Mouse (Mus musculus) thymus, postnatal 36 days (tissue): Measurements from ENCODE around the gene Echdc3.

Experiments
- DNase-seq, 2 experiments: peaks; one replicate each; pipeline ENCODE4 v3.0.0; 2022; ENCODE audit warnings: mixed read lengths in 2 of 2

The Echdc3 gene

DNA sequence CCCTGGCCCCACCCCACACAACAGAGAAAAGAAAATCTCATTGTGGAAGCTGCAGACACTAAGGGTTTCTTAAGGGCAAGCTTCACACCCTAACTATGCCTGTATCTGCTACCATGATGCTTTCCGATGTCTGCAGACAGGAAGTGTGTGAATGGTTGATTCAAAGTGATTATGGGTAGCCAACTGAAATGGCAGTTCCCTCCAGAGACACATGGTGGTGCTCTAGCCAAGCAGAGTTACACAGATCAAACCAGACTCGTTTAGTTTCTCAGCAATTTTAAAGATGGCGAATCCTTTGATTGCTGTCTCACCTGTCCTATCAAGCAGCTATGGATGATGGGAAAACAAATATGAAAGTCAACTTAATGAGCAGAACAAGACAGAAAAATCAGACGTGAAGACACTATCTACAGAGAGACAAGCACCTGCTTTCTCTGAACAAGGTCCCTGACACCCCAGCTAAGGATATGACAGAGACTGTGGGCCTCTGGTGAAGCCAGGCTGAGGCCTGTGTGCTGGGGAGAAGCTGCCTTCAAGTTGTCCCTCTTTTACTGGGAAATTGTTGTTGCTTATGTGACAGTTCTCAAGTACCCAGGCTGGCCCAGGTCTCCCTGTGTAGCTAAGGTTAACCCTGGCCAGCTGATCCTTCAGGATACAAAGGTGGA, 7.4 kb upstream of the Echdc3 start:
- DNase-seq = peak; percentile 70 to 79

DNA sequence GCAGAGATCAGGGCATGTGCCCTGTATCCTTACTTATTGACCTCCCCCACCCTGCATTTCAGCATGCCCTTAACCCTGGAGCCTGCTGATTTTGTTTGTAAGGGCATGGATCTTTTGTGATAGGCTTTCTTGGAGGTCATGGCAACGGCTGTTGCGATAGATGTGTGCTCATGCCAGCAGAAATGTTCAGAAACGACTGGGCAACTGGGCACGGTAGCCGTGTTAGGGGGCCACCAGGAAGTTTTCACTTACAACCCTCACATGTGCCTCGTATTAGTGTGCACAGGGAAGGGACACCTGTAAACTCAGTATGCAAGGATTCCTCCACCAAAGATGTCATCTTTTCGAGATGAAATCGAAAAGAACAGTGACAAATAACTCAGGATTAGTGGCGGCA, 508 bp downstream of the Echdc3 start:
- DNase-seq = no peak

DNA sequence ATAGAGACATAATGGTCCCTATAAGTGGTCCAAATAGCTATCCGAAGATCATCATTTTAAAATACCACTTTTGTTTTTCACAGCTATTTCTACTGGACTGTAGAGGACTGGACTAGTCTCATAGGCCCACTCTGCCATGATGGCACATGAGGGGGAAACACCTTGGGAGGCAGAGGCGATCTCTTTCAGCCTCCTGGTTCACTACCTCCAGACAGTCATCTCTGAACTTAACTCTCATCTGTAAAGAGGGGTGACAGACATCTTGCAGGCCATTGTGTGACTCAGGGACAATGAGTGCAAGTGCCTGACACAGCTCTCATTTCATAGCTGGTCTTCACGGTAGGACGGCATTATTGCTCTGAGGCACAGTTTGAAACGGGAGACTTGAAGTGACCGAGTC, 2.0 kb downstream of the Echdc3 start:
- no peak for DNase-seq

DNA sequence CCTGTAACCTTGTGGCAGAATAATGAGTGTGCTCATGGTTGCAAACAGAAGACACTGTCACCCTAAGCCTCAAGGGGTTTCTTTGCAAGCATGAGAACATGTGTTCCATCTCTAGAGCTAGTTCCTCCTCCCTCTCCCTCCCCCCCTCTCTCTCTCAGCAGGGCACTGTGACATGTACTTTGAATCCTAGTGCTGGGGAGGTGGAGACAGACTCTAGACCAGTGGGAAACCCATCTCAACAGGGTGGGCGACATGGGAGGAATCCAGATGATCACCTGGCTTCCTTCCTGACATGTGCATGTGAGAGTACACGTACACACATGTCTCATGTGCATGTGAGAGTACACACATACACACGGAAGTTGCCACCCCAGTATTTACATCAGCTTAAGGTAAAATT, 3.1 kb downstream of the Echdc3 start:
- no peak for DNase-seq

DNA sequence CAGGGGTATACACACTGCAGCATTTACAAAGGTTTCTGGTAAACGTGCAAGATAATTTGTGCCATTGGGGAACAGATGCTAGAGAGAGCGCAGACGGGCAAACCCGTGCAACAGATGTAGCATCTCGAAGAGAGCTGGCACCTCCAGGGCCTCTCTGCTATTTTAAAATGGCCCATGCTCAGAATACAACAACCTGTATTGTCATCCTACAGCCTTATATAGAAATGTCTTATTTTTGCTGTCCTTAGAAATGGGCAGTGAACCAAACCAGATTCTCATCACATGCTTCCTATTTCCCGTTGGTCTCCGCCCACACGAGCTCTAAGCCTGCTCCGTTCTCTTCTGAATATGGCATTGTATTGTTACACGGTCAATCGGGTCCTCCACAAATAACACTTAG, 3.7 kb downstream of the Echdc3 start:
- DNase-seq = no peak

DNA sequence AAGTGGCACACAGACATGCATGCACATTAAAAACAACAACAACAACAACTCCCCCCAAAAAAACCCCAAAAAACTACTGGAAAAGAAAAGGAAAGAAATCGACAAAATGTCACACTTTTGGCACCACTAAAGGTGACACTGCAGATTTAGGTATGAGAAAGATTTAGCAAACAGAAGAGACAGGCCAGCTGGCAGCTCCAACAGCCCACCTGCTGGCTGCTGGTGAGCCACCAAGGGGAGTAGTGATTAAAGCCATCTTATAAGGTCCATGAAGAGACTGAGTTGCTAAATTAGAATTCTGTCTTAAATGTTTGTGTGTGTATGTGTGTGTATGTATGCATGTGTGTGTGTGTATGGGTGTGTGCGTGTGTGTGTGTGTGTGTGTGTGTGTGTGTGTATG, 5.1 kb downstream of the Echdc3 start:
- DNase-seq = no peak

DNA sequence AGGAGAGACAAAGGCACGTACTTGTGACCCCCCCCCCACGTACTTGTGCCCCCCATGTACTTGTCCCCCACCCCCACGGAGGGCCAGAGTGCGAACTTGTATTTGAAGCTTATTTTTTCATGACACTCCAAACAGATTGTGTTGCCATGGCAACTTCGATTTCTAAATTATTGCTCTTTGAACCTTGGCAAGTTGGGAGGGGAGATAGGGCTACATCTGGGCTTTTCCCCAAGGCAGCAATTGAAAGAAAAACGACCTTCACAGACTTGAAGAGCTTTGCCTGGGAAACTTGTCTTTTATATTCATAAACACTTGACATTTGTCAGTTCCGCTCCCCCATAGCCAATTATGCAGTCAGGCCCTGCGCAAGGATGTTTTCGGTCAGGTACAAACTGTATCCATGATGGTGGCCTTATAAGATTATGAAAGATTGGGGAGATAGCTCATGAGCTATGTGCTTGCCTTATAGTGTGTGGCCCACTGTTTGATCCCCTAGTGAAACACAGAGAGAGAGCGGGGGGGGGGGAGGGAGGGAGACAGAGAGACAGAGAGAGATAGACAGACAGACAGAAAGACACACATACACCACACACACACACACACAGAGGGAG, 16.4 kb downstream of the Echdc3 start:
- DNase-seq = no peak

DNA sequence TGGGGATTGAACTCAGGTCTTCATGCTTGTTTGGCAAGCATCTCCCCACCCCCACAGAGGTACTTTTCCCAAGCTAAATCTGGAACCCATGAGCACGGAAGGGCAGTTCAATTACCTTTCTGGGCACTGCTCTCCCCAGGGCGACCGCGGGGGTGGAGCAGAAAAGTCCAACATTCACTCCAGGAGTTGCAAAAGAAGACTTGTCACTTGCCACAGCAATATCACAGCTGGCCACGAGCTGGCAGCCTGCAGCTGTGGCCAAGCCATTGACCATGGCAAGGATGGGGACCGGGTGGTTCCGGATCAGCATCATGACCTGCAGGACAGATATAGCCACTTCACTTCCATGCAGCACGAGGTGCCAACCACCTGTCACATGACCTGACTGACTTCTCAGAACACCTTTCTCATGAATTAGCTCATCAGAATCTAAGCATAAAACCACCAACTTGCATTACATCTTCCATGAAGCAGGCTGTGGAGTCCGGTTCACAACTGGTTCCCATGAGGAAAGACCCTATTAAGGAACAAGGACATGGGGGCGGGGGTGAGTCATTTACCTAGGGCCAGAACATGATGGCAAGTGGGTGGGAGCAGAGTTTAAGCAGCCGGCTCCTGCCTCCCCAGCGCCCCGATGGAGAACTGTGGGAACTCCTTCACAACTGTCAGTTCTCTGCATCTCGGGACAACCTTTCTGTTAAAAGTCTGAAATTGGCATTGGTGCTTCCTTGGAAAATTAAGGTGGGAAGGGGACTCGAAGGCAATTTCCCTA, 17.2 kb downstream of the Echdc3 start:
- no peak for DNase-seq

DNA sequence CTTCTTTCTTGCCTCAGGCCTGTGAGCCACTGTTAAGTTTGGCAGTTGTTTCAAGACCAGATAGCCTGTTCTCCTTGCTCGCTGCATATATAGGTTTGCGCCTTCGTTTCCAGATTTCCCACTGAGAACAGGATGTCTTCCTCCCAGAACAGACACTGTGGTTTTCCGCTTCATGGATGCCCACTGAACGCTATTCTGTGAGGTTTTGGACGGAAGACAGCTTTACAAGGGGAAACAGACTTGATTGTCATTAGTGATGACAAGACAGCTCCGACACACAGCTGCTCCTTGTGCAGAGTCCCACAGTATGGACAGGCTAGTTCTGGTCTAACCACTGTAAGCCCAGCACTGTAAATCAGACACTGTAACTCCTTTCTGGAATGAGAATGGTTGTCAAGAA, 18.3 kb downstream of the Echdc3 start:
- no peak for DNase-seq

DNA sequence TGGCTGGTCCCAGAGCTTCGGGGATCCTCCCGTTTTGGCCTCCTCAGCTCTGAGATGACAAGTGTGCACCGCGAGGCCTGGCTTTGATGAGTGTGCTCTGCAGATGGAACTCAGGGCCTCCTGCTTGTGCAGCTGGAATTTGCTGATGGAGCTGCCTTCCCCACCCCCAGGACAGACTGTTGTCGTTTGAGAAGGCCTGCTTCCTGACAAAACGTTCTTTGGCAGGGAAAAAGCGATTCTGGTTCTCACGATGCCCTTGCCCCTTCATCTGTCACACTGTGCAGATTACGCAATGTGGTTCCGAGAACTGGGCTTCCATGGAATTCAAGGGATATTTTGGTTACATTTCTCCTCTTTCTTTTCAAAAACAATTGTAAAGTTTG, 19.3 kb downstream of the Echdc3 start:
- DNase-seq = no peak

DNA sequence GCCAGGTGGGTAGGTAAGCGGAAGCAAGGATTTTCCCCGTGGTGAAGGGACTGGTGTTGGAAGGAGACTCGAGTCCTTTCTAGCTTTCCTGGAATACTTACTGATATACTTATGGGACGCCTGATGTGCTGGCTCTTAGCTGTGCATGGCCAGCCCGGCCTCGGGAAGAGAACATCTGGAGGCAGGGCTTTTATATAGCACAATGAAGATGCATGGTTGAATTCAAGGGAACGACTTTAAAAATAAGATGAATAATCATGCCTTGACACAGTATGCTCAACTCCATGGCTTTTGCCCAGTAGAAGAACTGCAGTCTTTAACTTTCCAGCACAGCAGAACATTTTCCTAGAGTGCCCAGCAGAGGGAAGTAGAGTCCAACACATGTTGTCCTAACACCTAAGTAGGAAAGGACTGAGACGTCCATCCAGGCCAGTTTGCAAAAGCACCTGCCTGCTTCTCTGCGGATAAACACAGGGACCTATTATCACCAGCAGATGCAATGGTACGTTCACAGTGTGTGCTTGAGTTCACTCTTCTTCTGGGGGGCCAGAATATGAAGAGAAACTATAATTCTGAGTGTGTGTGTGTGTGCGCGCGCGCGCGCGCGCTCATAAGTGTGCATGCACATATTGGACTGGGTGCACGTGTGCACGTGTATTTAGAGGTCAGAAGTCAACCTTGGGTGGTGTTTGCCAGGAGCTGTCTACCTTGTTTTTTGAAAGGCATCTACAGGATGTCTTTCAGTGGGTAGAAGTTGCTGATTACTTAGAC, 19.8 kb downstream of the Echdc3 start:
- peak; percentile 8 to 15 for DNase-seq

DNA sequence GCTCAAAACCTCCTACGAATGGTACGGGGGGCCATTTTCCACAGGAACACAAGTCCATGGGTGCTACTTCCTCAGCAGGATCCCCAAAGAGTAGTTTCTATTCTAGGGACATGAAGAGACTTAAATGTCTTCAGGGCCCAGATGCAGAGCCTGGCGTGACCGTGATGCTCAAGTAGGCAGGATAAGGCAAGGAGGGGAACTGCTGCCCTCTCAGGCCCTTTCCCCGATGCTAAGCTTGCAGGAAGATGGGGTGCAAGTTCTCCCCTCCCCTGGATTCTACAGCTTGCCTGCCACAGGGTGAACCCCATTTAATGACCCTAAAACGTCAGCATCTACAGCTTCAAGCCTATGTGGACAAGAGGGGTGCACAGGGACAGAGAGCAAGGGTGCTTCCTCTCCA, 22.8 kb downstream of the Echdc3 start:
- DNase-seq = no peak

DNA sequence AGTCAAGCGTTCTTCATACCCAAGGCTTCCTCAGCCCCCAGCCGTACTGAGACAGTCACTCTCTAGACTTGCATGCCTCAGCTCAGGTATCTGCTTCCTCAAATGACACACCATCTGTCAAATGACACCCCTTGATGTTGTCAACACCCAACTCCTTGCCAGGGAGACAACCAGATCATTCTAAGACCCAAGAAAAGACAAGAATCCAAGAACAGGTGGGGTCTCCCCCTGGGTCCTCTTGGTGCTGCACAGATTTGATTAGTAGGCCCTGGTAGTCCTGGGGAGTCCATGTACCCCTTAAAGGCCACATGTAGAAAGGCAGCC, 23.2 kb downstream of the Echdc3 start:
- no peak for DNase-seq

DNA sequence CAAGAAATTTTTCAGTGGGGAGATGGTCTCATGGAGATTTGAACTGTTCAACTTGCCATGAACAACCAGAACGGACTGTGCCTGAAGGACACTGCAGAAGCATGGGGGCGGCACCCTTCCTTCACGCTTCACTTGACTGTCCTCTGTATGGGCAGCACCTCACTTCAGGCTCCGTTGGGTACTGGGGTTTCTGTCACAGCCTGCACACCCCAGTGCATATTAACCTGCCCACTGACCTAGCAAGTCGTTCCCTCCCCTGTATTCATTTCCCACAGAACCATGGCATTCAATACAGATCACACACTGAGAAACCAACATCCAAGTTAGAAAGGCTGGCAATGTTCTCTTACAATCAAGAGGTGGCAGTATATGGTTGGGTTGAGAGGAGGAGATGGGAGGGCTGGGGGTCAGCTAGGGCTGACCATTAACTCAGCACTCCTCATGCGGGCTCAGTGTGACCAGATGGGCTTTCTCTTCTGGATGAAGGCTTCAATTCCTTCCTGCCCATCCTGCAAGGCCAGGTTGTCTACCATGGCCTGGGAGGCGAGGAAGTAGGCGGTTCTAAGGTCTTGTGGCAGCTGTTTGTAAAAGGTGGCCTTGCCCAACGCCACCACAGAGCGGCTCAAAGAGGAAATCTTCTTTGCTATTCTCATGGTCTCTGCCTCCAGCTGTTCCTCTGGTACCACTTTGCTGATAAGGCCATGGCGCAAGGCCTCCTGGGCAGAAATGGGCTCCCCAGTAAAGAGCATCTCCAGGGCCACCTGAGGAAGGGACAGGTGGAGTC, 23.8 kb downstream of the Echdc3 start:
- no peak for DNase-seq

DNA sequence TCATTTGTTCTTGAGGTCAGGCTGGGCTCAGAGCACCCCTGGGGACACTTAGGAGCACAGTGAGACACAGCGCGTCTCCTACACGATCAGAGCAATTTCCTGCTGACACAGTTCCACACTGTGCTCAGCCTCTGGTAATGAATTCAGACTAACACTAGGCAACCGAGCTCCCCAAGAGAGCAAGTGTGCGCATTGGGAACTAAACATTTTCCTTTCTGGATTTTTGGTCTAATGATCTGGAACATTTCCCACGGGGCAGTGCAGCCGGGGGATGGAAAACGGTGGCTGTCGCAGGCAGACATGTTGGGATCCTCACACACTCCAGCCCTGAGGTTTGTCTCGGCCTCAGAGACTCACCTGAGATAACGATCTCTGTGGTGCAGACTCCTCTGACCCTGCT, 25.4 kb downstream of the Echdc3 start:
- no peak for DNase-seq

DNA sequence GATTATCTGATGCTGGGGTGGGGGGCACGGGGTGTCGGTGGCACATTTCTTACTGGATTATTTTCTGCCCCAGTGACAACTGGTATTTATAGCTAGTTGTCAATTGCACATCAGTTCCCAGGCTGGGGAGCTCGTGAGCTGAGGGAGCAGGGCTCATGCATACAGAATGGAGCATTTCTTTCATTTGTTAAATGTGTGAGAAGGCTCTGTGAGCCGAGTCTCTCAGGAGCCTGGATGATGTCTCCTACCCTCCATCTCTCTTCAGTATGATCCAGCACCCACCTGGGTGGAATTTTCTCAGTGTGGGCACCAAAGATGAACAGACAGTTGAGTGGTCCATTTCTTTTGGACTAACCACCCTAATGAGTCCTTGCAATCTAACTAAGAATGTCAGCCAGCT, 25.9 kb downstream of the Echdc3 start:
- DNase-seq = no peak

DNA sequence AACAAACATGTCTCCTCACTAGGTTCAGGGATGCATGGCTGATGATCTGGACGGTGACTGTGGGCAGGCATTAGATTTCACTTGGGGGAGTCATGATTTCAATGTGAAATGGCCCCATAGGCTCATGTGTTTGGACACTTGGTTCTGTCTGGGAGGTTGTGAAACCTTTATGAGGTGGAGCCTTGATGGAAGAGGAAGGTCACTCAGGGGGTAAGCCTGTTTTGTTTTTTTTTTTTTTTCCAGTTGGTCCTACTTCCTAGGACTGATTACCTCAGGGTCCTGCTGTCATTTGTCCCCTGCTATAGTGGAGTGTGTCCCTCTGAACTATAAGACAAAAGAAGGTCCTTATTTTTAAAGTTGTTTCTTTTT, 33.1 kb downstream of the Echdc3 start:
- no peak for DNase-seq

DNA sequence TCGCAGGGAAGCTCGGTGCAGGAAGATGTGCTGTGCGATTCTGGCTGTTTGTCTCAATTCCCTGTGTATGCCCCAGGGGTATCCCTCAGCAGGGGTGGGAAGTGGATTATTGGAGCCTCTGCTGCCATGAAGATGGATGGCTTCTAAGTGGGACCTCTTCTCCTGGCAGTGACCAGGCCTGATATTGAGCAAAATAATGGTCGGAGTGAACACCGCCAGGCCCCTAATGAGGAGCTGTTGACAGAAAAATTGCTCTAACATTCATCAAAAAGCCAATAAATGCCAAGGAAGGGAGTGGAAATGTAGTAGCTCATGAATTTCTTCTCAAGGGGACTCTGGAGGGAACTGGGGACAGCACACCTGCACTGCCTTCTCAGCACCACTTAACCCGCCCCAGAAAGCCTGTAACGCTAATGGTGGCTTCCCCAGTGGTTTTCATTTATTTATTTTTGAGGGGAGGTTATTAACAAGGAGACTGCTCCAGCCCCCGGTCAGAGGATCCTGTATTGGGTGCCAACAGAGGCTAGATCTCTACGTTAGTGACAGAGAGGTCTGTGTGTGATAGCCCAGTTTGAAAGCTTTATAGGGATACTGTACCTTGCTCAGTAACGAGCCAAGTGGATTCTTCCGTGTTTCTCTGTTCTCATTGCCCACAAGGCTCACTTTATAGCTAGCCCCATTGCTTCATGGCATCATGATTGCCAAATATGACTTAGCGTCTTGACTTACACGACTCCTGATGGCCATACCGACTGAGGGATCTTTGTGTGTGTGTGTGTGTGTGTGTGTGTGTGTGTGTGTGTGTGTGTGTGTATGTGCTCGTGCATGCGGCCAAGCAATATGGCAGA, 33.7 kb downstream of the Echdc3 start:
- no peak for DNase-seq

DNA sequence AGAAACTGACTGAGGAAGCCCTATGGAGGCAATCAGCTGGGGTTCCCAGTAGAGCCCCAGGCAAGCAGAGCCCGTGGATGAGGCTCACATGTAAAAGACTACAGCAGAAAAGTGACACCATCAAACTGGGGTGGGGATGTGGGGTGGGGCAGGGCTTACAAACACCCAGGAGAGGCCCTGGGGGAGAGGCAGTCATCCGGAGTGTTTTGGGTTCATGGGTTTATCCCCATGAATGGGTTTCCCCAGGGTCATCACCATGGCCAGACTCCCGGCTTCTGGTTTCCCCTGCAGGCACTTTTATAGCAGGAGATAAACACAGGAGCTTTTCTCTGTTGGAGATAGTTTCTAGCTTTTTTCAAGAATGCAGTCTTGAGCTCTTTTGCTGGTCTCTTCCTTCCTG, 39.8 kb downstream of the Echdc3 start:
- DNase-seq = no peak

DNA sequence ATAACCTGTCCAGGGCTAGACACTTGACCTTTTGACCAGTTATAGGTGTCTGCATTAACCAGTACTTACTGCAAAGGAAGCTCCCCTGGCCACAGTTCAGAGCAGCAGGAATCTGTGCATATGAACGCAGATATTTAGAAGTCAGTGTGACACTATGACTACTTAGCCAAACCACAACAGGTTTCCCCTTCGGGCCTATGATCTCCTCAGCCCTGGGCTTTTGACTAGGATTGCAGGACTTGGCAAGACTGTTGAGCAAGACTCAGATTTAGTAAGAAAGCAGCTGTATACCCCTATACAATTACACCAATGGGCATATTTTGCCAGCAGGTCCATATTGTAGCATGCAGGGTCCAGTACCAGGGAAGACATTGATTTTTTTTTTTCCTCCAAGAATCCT, 44.3 kb downstream of the Echdc3 start:
- DNase-seq = no peak

DNA sequence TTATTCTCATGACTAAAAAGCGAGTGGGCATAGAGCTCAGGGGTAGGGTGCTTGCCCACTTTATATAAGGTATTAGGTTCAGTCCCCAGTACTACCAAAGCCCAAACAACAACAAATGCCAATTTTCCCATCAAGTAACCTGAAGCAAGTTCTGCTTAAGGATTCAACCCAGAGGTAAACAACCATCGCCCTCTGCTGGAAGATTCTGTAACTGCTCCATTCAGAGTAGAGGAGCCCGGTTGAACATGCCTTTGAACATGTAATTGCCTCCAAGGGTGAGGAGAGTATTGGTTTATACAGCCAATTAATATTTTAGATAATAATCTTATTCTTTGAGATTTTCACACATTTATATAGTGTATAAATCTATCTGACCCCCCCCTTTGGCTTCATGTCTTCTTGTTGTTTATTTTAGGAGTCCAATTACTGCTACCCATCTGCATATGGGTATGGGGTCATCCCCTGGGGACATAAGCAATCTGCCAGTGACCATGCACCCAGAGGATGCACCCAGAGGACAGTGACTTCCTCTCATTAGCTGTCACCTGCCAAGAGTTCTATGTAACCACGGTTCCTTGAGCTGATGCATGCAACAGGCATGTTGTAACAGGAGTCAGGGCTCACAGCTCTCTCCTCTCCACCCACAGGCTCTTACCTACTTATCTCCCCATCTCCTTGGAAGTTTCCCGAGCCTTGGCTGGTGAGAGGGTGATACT, 44.8 kb downstream of the Echdc3 start:
- peak; percentile 35 to 39 for DNase-seq
